Mouse (Mus musculus) bone marrow, adult 2 months (tissue): ENCODE data around the gene Igsf9.

ENCODE experiments used
- CTCF ChIP-seq: fragments of 200-500 bp; IDR thresholded peaks from 2 replicates; pipeline ENCODE4 v1.5.1; 2011; ENCODE audit warnings: low read length, control low read depth; ENCODE audit not compliant: control insufficient read depth, insufficient read depth
- POLR2A ChIP-seq: fragments of 200-500 bp; IDR thresholded peaks from 2 replicates; pipeline ENCODE4 v1.6.1; 2011; ENCODE audit warnings: low read depth, mild to moderate bottlenecking, control low read depth, low read length, borderline replicate concordance; ENCODE audit not compliant: control insufficient read depth

- no peak for TF ChIP-seq POLR2A
- no peak for TF ChIP-seq CTCF
Measured at GRCm38 (mm10) chr1:172431836-172432586, 49.6 kb upstream of the Igsf9 start.
